Mouse (Mus musculus) urinary bladder, adult 18-20 months (tissue): ENCODE results near the gene Cracr2a.

Experiments
- DNase-seq, 2 experiments: peaks; one replicate each; pipeline ENCODE4 v3.0.0; 2022; ENCODE audit warnings: low spot score in 2 of 2, mixed read lengths in 2 of 2

The Cracr2a gene

DNA sequence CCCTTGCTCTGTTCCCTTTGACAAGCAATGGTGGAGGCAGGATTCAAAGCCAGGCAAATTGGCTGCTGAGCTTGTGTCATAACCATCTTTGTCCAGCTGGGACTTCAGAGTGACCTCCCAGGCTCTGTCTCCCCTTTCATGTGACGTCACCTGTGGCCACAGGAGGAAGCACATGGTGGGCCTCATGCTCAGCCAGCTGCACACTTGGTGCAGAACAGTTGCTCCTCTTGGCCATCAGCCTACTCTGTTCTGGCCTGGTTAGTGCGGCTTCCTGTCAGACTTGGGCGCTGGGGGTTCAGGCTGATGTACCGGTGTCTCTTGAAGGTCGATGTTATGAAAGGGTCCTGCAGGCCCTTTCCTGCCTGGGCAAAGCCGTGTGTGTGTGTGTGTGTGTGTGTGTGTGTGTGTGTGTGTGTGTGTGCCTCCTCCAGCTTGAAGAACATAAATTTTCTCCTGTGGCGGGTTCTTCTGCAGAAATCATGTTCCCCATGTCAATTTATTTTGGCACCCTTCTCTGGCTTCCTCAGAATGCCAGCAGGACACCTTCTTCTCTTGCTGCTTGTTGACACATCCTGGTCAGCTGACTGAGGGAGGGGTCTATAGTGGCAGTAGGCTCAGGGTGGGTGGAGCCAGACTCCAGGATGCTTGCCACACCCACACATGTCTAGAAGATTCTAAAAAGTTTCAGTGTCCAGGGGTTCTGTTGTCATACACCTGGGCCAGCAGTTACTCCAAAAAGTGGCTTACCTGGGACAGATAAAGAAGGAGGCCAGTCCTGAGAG is 5.0 kb downstream of the Cracr2a start:
- no peak for DNase-seq

DNA sequence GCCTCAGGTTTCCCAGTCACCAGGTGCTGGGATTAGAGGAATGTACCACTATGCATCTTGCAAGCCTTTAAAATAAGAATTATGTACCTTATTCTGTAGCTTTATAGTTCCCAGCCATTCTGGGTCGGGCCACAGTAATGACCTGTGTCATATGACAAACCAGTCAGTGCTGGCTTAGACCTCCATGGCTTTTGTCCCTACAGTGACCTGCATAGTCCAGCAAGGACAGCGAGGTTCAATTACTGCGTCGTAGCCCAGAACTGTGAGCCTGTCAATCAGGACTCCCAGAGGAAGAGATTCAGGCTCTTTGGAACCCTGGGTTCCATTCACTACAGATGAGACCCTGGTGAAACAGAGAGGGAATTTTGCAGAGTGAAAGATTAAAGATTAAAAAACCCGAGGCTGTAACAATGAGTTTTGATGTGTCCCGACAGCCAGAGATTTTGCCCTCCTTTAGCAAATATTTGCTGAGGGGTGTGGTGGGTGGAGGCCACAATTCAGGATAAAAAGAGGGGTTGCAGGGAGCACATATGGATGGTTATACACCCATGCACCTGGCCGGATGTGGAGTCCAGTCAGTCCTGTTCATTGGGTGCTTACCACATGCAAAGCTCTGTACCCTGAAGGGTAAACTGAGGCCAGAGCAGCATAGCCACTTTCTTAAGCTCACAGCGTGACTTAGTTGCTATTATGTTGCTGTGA is 10.9 kb downstream of the Cracr2a start:
- DNase-seq: no peak

DNA sequence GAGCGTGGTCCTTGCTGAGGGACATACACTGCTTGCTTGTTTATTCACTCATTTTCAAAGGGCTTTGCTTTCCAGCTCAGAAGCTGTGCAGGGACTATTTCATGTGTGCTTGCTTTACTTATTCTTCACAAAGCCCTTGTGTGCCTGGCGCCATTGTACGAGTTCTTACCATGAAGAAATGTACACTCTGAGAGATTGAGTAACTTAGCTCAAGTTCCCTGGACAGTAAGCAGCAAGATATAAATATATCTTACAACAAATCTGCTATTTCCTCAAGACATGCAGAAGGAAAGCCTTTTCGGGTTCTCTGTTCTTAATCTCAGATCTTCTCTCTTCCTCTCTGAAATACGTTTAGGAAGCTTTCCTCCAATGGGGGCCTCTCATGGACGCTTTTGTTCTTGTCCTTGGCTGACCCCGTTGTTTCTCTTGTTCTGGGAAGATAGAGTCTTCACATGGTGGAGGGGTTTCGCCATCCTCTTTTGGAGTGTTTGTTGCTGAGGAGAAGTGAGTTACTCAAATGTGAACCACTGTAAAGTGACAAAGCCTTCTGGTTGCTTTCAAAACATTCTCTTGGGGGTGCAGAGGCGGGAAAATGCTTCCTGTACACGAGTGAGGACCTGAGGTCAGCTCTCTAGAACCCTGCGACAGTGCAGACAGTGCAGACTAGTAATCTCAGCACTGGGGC is 12.8 kb downstream of the Cracr2a start:
- no peak for DNase-seq

DNA sequence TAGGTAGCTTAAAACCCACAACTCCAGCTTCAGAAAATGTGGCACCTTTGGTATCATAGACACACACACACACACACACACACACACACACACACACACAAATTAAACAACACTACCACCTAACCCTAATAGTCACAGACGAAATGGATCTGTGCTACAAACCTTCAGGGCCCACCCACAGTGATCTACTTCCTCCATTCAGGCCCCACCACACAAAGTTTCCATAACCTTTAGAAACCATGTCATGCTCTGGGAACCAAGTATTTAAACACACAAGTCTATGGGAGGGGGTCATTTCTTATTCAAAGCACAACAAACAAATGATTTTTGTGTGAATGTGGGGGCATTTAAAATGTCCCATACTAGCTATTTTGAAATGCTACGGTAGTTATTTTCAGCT is 14.1 kb downstream of the Cracr2a start:
- DNase-seq: no peak

DNA sequence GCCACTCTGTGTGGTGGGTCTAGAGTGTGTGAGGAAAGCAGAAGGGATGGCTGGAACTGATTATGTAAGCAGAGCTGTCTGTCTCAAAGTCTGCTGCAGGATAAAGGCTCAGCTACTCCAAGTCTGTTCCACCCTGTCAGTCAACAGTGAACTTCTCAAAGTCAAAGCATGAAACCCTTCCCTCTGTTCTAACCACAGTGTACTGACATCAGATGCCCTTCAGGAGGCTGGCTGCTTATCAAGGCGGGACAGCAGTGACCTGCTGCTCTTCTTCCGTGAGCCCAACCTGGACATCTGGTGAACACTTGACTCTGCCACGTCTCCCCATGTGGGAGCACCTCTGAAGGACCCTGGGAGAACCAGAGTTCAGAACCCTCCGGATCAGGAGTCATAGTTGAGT is 16.6 kb downstream of the Cracr2a start:
- DNase-seq: no peak

DNA sequence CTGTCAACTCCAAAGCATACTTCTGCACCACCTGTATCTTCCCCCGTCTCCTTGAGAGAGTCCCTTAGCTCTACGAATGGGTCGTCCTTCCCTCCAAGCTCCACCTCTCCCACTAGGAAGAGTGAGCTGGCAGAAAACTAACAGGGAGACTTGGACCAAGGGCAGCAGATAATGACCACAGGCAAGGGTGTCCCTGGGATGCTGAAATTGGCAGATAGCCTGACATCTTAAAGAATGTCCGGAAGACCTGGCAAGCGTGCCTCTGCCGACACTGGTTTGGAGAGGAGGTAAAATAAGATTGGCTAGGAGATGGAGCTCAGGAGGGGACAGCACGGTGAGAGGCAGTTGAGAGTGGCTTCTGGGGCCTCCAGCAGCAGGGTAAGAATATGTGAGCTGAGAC is 17.2 kb downstream of the Cracr2a start:
- DNase-seq: no peak

DNA sequence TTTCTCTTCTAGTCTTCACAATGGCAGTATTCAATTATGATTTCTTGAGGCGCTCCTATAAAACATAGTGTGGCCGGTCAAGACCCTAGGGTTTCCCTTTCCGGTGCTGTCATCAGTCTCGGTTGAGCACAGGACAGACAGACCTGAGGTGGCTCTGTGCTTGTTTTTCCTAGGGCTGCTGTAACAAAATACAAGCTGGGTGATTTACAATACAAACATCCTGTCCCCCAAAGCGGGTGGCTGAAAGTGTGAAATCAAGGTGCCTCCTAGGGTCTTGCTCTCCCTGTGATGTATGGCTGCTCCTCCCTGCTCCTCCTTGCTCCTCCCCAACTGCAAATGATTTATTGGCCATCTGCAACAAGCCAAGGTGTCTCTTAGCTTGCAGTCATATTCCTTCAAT is 17.7 kb downstream of the Cracr2a start:
- no peak for DNase-seq

DNA sequence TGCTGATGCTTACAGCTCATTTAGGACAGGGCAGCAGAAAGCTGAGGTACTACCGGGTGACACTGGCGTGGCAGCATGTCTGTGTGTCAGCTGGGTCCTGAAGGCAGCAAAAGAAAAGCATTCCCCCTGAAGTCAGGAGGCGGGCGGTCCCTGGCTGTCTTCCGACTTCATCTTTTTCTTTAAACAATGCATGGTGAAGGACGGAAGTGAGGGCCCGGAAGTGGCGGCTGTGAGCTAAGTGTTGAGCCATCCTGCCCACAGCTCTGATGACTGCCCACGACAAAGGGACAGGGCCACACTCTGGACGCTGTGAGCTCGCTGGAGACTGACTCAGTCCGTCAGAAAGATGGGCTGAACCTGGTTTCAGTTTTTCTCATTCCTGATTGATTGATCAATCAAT is 20.8 kb downstream of the Cracr2a start:
- no peak for DNase-seq

DNA sequence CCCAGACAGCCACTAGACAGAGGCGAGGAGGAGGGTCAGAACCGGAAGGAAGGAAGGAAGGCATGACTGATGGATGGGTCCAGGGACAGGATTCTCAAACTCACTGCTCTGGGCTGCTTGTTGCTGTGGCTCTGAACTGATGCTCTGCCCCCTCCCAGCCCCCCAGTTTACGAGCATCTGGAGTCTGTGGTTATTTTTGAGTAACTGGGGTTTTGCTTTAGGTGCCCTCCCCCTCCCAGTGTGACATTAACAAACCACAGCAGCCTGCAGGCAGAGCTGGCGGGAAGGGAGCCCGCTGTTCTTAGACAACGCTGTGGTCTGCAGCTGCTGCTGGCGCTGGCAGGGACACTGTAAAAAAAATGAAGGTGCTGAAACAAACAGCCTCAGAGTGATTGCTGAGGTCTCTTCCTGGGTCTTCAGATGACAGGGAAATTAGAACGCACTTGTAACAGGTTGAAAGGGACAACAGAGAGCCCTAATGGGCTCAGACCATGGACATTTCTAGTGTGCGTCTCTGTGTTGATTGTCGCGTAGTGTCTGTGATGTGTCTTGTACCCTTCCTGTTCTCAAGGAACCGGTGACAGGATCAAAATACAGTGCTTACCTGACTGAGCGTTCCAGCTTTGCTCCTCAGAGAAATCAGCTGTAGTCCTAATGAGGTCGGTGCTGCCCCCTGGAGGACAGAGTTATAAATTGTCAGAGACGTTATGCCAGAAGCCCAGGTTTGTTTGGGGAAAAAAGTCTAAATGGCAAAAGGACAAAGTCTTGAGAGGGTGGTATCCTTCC is 21.4 kb downstream of the Cracr2a start:
- DNase-seq: peak; percentile 34 to 64

DNA sequence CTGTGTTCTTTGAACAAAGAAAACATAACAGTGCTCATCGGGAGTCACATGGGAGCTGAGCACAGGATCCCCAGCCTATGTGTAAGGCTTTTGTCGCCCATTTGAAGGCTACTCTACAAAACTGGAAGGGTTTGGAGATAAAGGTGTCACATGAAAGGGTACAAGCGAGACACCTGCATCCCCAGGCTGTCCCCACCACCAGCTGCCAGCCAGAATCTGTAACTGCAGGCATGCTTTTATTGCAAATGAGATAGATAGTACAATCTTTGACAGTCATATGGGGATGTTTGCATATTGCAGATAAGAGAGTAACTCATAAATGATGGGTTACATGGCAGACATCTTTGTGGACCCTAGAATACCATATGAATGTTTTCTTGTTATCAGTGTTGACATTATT is 30.3 kb downstream of the Cracr2a start:
- no peak for DNase-seq

DNA sequence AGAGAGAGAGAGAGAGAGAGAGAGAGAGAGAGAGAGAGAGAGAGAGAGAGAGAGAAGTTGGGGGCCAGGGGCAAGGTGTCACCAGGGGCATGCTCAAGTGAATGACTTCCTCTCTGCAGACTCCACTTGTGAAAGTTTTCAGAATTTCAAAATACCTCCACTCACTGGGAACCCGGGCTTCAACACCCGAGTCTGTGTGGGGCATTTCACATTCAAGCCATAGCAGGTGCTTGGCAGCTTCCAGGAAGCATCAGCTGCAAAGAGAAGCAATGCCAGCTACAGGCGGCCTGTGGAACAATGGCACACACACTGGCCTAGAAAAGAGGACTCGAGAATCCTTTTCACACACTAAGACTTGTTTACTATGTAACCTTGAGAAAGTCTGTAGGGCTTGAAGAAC is 32.3 kb downstream of the Cracr2a start:
- DNase-seq: no peak

DNA sequence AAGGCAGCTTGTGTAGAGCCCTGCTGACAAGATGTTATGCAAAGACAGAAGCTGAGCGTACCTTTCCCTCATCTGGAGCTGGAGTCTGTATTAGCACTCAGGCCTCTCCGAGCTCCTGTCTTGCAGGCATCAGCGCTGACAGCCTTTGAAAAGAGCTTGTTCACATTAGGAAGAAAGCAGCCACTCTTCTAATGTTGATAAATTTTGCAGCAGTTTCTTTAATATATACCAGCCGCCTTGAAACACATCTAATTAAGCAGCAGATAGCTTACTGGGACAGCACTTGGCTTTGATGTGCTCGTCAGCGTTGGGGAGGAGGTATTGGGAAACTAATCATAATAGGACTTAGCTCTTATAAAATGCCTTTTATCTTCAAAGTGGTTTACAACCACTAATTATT is 38.1 kb downstream of the Cracr2a start:
- DNase-seq: no peak

DNA sequence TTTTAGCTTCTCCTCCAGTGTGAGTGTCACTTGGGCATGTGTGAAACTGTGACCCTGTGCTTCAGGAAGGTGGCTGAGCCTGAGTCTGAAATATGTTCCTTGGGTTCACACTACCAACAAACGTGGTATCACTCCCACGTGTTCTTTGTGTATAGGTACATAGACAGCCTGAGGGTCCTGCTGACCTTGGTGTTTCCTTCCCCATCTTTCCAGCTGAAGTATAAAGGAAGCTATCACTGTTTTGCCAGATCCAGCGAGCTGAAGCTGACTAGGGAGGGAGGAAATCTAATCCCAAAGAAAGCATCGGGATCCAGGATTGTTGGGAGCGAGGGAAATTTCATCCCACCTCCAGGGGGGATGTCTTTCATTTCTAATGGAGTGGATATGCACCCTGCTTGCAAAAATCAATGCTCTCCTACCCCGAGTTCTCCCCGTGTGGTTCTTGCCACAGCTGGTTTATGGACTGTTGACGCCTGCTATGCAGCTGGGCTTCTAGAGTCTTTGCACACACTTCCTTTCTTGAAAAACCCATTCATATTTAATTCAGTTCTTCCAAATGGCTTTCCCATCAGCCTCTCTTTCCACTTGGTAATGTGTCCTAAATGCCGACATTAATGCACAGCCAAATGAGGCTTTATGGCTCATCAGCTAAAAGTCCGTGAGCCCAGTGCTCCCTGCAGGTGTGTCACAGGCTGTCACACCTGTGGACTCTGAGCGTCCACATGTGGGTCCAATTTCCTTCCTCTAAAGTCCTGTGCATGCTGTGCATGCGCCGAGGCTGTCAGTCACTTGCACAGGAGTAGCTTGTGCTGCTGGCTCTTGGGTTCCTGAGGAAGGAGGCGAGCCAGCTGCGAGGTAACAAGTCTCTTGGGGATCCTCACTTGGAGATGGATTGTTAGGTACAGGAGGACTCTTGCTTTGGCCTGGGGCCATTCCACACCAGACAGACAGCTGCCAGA is 44.2 kb downstream of the Cracr2a start:
- DNase-seq: no peak

DNA sequence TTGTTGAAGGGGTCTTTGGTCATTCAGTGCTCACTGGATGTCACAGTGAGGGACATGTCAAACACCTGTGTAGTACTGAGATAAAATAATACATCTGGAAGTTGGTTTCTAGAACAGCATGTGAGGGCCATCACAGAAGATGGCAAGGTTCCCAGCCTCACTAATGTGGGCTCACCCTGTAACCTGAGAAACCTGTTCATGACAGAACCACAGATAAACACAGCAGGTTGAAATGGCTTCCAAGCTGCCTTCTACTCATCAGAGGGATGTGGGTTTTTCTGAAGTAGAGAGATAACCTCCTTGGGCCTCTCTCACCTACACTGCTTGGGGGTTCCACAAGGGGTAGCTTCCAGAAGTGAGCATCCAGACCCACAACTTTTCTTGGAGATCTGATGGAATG is 48.5 kb downstream of the Cracr2a start:
- DNase-seq: no peak

DNA sequence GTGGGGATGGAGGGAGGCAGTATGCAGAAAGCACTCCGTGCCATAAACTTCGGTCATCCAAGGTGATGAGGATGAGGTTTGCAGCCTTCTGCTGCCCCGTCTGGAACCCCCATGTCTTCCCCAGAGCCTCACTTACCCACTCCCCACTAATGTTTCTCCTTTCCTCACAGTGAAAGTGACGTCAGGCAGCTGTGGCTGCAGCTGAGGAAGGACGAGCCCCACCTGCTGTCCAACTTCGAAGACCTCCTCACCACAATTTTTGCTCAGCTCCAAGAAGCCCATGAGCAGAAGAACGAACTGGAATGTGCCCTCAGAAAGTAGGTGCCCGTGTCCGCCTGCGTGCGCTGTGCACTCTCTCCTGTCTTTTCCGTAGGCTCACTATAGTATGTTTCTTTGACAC is 50.1 kb downstream of the Cracr2a start:
- no peak for DNase-seq

DNA sequence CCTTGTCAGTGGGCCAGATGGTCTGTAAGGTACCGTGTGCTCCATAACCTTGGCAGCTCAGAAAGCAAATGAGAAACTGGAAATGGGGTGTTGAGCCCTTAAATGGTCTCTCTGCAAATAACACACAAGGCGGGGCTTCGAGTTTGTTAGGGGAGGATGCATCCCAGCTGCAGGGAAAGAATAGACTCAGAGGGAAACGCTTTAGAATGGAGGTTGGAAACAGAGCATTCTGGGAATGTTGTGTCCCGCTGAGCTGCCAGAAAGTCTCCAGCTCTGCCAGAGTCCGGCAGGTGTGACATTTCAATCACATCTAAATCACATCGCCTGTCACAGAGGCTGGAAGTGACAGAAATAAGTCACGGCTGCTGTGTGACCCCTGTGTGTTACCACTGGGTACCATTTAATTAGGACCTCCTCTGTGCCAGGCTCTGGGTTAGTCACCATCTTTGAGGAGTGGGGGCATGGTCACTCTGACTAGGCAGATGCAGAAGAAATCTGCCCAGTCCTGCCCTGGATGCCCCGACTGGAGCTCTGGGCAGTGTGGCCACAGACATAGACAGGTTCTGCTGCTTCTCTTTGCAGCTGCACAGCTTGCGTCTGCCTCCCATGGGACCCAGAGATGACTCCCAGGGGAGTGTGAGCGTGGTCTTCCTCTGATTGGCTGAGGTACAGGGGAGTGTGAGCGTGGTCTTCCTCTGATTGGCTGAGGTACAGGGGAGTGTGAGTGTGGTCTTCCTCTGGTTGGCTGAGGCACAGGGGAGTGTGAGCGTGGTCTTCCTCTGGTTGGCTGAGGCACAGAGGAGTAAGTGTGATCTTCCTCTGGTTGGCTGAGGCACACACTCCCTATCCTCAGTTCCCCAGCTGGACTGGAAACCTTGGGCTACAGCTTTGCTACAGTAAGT is 53.2 kb downstream of the Cracr2a start:
- no peak for DNase-seq

DNA sequence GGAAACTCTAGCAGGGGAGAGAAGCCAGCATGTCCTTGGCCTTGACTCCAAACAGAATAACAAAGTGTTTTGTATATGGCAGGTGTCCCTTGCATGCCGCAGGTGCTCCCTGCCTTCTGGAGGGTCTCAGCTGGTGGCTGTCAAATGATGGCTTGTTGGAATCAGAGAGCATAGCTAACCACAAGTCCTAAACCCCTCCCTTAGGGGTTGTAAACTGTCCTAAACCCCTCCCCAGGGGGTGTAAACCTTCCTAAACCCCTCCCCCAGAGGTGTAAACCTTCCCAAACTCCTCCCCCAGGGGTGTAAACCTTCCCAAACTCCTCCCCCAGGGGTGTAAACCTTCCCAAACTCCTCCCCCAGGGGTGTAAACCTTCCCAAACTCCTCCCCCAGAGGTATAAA is 55.5 kb downstream of the Cracr2a start:
- no peak for DNase-seq

DNA sequence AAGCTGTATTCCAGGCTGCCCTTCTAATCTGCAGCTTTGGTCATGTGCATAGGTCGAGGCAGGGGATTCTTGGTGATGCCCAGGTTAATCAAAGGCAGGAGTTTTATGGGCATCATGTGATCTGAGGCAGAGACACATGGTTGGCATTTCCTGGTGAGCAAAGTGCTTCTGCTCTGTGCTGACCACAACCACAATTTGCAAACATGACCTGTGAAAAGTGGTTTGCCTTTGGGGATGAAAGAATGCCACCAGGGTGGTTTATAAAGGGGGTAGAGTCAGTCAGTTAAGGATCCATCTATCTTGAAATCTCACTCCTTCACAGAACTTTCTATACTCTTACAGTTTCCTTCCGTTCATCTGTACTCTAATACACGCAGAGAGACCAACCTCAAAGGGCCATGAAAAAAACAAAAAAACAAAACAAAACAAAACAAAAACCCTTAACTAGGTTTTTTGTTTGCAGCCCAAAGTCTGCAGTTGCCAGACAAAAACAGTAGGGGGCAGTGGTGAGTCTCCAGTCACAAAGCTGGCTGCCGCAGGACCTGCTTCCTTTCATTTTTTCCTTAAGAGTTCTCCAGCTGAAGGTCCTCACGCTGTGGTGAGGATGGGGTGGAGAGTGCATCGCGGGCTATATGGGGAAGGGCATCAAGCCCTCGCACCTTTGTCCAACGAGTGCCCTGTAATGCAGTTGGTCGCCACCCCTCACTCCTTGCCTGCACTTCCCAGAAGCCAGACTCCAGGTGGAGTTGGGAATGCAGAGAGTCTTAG is 56.3 kb downstream of the Cracr2a start:
- peak in 1 of 2 experiments; percentile 14 for DNase-seq

DNA sequence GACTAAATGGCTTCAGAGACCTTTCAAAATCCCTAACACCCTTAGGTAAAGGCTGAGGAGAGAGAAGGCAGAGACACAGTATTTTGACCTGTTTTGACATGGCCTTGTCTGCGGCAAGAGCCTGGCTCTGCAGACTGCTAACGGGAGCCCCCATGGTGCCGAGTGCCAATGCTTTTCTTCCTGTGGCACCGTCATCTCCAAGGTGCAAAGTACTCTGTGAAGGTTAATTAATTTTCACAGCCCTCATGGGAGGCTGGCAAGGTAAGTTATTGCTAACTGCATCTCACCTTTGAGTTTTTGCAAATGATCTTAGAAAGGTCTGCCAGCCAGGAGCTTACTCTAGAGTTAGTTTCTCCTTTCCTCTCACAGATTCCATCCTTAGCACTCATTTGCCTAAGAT is 57.5 kb downstream of the Cracr2a start:
- no peak for DNase-seq
